Mouse (Mus musculus) ES-E14 (cell line): ENCODE data around the gene Cbfa2t2.

Experiments
- CHD2 ChIP-seq: IDR thresholded peaks from 2 replicates; pipeline ENCODE4 v1.6.1; 2014; ENCODE audit warnings: mild to moderate bottlenecking, low read depth, low read length, inconsistent platforms
- HCFC1 ChIP-seq: IDR thresholded peaks from 2 replicates; pipeline ENCODE4 v1.6.1; 2012; ENCODE audit warnings: low read length, inconsistent platforms, borderline replicate concordance; ENCODE audit not compliant: insufficient read depth
- MAFK ChIP-seq: IDR thresholded peaks from 2 replicates; pipeline ENCODE4 v1.6.1; 2014; ENCODE audit warnings: mild to moderate bottlenecking, low read depth, low read length, inconsistent platforms; ENCODE audit not compliant: insufficient read depth
- ZNF384 ChIP-seq: IDR thresholded peaks from 2 replicates; pipeline ENCODE4 v1.6.1; 2012; ENCODE audit warnings: low read depth, low read length, inconsistent platforms

- no peak for TF ChIP-seq MAFK
- peak; percentile 42; the same call in 1 of the 2 replicates for TF ChIP-seq CHD2
- no peak for TF ChIP-seq HCFC1
- no peak for TF ChIP-seq ZNF384
These were observed 29.6 kb downstream of the Cbfa2t2 start for GRCm38 (mm10) chr2:154465914-154466335.
